Mouse (Mus musculus): ENCODE measurements around the gene Aldh1l1.
A peak's percentile ranks its signal among the peaks of the same experiment; 100 is the strongest.

Gene Aldh1l1

DNA sequence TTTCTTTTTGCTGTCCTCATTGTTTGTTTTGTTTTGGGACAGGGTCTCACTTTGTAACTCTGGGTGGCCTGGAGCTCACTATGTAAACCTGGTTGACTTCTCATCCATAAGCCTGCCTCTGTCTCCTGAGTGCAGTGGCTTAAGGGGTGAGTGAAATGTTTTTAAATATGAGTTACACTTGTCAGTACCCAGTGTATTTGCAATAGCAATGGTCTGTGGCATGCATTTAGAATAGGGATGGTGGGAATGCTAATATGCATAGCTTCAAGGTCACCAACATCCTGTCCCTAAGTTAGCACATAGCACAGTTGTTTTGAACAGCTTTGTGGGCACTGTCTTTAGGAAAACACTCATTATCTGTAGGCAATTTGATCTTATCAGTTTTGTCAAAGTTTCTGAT, 21.2 kb downstream of the Aldh1l1 start:
- DNase-seq (ENCODE audit: low read depth, low spot score), result no peak

DNA sequence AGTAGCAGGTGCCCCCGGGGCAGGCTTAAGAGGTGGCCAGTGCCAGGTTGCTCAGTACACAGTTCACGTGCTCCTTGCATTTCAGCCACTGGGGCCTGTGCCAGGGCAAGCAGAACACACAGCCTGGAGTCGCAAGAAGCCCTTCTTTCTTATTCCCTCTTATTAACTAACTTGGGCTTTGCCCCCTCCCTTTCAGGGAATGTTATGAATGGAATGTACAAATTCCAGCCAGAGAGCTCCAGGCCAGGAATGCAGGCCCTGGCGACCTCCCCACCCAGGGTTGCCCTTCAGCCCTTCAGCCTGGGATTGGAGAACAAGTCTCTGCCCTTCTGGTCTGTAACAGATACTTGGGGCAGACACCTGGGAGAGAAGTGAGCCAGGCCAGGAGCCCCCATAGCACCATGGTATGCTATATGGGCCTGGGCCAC, 22.0 kb downstream of the Aldh1l1 start:
- DNase-seq (ENCODE audit: low read depth, low spot score), result peak; percentile 89

GRCm38 (mm10) chr6:90509085-90509484, 22.9 kb downstream of the Aldh1l1 start:
- no peak for DNase-seq (ENCODE audit: low read depth, low spot score)

- no peak for DNase-seq (ENCODE audit: low read depth, low spot score)
These were observed 26.2 kb downstream of the Aldh1l1 start for GRCm38 (mm10) chr6:90512416-90512815.

DNA sequence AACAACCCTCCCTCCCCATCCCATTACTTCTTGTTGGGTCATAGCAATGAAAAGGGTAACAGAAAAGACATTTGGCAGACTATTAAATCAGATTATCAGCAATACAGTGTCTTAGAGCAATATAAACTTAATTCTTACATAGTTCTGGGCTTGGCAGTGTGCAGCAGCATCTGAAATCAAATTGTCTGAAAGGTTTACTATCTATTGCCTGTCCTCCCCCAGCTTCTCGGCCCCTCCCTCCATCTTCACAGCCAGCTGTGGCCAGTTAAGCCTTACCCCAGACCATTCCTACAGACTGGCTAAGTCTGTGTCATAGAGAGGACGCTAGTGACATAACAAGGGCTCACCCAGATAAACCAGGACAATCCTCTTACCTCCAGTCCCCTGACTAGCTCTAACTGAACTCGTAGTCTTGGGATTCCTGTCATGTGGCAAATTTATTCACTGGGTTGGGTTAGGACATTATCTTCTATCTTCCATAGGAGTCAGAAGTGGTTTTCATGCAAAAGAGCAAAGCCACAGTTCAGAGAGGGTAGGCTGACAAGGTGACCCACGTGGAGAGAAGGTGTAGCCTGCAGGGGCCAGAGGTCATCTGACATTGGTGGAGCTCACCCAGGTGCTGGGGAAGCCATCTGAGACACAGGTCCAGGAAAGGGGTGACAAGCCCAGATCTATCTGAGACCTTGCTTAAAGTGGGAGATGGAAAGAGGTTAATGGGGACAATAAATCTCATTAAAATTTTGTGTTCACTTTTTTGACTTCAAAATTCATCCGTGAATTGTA, 27.0 kb downstream of the Aldh1l1 start:
- no peak for DNase-seq (ENCODE audit: low read depth, low spot score)

DNA sequence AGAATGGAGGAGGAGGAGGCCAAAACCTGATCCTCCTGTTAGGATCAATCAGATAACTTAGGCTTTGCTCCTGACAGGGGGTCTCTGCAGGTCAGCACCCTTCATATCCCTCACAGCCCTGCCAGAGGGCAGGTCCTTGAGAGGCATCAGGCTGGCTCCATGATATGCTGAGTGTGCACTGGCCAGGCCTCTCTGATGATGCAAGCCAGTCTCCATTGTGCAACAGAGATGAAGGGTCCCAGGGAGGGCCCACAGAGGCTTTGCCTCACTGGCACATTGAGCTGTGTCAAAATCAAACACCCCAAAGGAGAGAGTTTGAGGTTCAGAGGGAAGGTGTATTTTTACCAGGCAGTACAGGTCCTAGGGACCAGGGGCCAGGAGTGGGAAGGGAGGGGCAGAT, 28.1 kb downstream of the Aldh1l1 start:
- no peak for DNase-seq (ENCODE audit: low read depth, low spot score)

GRCm38 (mm10) chr6:90514883-90515405, 28.7 kb downstream of the Aldh1l1 start:
- peak; percentile 91 for DNase-seq (ENCODE audit: low read depth, low spot score)

DNA sequence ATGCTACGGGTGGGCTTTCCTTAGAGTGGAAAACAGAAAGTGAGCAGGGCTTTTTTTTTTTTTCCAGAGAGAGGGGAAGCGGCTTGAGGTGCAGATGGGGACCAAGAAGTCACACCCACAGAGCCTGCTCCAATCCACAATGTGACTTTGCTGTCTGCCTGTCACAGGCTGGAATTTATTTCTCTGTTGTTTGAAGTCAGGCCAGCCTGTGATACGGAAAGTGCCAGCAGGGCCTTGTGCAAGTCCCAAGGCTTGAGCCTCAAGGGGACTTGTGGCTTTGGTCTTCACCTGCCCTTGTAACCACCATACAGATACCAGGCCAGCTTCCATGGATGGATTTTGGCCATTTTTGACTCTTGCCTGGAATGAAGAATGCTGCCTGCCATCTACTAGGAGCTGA, 32.7 kb downstream of the Aldh1l1 start:
- no peak for DNase-seq (ENCODE audit: low read depth, low spot score)

GRCm38 (mm10) chr6:90519375-90519774, 33.1 kb downstream of the Aldh1l1 start:
- no peak for DNase-seq (ENCODE audit: low read depth, low spot score)

DNA sequence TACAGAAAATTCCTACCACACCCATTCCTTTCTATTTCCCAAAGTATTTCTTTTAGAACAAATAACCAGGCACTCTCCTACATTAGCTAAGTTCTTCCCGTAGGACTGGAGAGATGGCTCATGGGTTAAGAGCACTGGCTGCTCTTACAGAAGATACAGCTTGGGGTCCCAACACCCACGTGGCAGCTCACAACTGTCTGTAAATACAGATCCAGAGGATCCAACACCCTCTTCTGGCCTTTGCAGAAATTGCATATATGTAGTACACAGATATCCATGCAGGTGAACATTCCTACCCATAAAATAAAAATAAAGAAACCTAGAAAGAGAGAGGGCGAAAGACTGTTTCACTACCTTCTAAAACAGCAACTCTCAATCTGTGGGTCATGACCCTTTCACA, 40.2 kb downstream of the Aldh1l1 start:
- DNase-seq (ENCODE audit: low read depth, low spot score), result peak; percentile 55

- no peak for DNase-seq (ENCODE audit: low read depth, low spot score)
These were observed 43.3 kb downstream of the Aldh1l1 start for GRCm38 (mm10) chr6:90529461-90530046.

- DNase-seq (ENCODE audit: low read depth, low spot score), result peak; percentile 89
These were observed 46.5 kb downstream of the Aldh1l1 start for GRCm38 (mm10) chr6:90532575-90533190.

DNA sequence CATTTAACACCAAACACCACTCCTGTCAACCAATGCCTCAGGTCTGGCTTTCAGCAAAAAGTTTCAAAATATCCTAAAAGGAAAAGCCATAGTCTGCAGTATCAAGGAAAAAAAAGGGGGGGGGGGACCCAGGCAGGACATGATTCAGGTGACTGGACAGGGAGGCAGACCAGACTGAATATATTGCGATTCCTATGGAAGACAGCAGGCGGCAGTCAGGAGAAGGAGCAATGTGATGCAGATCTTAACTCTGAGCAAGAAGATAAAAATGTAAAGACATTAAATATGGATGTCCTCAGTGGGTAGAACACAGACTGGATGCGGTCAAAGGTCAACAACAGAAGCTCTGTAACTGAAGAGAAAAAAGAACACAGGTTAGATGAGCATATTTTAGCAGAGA, 47.3 kb downstream of the Aldh1l1 start:
- no peak for DNase-seq (ENCODE audit: low read depth, low spot score)

DNA sequence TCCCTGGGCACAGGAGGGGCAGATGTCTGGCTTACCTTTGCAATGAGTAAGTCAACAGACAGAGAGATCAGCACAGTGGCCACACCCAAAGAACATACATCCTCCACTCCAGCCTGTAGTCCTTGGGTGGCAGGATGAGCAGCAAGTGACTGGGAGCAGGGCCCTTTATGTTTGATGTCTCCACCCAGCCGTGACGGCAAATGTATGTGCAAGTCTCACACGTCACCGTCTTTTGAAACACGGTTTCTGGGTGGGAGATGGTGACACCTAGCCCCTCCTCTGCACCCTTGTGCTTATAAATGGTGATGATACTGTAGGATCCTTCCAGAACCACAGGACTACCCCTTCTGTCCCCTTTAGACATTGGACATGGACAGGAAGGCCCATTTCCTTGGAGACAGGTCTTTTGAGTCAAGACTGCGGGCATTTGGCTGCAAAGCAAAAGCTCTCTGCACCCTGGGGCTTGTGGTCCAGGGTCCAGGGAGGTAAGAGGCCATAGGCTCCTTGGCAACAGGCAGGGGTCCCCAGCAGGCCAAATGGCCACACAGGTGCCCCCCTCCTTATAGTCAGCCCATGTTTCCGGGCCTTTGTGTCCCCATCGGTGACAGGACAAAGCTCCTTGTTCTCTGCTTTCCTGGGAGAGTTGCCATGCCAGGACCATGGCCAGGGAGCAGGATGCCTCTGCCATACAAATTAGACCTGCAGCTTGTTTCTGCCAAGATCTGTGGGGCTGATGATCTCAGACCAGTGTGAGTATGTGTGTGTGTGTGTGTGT, 48.7 kb downstream of the Aldh1l1 start:
- no peak for DNase-seq (ENCODE audit: low read depth, low spot score)

DNA sequence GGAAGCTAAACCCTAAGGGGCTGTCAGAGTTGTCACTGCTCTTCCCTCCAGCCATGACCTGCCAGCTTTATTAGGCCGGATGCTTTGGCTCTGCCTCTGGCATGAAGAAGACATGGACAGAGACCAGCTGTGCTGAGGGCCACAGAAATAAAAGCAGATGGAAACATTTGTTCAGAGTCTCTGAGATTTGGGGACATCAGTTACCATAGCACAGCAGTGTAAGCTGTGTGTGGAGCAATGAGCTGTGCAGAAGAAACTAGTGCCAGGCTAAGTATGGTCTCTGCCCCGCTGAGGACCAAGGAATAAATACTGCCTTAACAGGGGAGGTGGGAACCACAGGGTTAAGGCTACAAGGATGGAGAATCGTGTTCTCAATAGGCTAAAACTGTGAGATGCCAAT, 50.6 kb downstream of the Aldh1l1 start:
- no peak for DNase-seq (ENCODE audit: low read depth, low spot score)

GRCm38 (mm10) chr6:90537941-90538340, 51.7 kb downstream of the Aldh1l1 start:
- peak; percentile 87 for DNase-seq (ENCODE audit: low read depth, low spot score)

- DNase-seq (ENCODE audit: low read depth, low spot score), result no peak
These were observed 53.0 kb downstream of the Aldh1l1 start for GRCm38 (mm10) chr6:90539271-90539670.

DNA sequence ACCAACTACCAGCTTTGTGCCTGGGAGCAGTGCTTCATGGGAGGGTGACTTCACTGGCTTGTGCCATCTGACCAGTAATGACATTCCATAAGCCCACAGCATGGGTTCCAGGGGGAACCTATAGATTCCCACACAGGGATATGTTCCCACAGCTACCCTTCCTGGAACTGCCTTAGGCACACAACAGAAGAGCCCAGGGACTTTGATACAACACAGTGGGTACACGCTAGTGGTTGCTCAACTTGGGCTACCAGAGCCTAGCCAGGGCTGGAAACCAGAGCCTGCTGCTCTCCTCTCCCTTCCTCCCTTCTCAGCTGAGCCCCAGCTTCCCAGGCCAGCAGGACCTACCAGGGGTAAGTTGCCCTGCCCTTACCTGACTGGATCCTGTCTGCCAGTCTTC, 54.3 kb downstream of the Aldh1l1 start:
- DNase-seq (ENCODE audit: low read depth, low spot score), result no peak

DNA sequence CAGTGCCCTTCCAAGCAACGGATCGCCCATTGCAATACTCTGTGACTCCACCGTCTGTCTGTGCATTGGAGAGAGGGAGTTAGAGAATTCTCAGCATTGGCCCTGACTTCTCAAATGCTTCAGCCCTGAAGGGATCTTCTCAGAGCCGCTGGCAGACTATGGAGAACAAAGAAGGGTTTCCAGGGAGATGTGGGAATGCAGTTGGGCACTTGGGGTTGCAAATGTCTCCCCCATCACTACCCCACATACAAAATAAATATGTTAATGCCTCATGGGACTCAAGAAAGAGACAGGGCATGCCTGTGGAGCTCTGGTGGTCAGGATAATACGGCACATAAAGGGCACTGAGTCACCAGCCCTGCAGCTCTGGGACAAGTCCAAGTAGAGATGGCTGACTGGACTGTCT, 55.1 kb downstream of the Aldh1l1 start:
- DNase-seq (ENCODE audit: low read depth, low spot score), result no peak

GRCm38 (mm10) chr6:90544433-90544832, 58.2 kb downstream of the Aldh1l1 start:
- DNase-seq (ENCODE audit: low read depth, low spot score), result no peak

- no peak for DNase-seq (ENCODE audit: low read depth, low spot score)
These were observed 60.0 kb downstream of the Aldh1l1 start for GRCm38 (mm10) chr6:90546274-90546673.

- DNase-seq (ENCODE audit: low read depth, low spot score), result no peak
These were observed 60.8 kb downstream of the Aldh1l1 start for GRCm38 (mm10) chr6:90547041-90547440.

Data from ES-CJ7 (cell line).